Mouse (Mus musculus) heart, adult 8-10 months (tissue): ENCODE measurements around the gene Gm21904. TPM values are rescaled to one million over a fixed set of nuclear protein-coding genes. Genes with fewer than 3 reads are reported as not detected.
"Not testable (repeated sequence)": the region's sequence is repeated elsewhere in the genome, so short reads cannot be mapped to it uniquely, and the experiment has no call there.

Experiments
- DNase-seq: peaks from one replicate; pipeline ENCODE4 v3.0.0; 2022; ENCODE audit warnings: low spot score
- total RNA-seq, 4 experiments: library from RNA; stranded (reverse); gene quantifications; 2 replicates each; pipeline ENCODE4 v1.2.4; 2022

The Gm21904 gene
- total RNA-seq = not detected

DNA sequence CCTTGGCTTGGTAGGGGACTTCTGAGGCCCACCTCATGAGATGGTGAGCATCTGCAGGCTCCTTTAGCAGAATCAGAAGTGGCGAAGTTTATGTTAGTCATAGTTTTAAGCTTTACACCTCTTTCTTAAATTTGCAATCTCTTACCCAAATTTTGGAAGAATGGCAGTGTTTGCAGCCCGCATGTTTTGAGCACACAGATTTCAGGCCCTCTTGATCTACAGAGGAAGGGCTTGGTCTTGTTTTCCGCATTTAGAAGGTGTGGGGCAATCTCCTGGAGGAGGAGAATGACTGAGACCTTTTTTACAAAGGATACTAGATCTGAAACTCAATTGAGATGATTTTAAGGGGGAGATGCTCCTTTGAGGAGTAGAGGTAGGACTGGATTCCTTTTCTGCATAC is at the start of gene Gm21904:
Gene Gm21904 (minus strand): TSS at position 101 of the 400 bp plus-strand sequence.
- not testable (repeated sequence) for DNase-seq

- not testable (repeated sequence) for DNase-seq
These were observed 28.4 kb upstream of the Gm21904 start, which contains the start of the genes Gm20772 and Gm20831 for GRCm38 (mm10) chrY:17874441-17874840. Gm20772 (plus strand) TSS chrY:17874741. Gm20831 (plus strand) TSS chrY:17874741.

Other genes with a start within 250 kb of the Gm21904 start
- gene Gm20772, start 28.5 kb upstream of the Gm21904 start, total RNA-seq = not detected
- not detected for gene Gm20831, start 28.5 kb upstream of the Gm21904 start, total RNA-seq
- not detected for gene Srsy, start 91.1 kb upstream of the Gm21904 start, total RNA-seq
- gene Gm21764, start 215.5 kb upstream of the Gm21904 start, total RNA-seq = not detected
- not detected for gene Ssty1, start 242.8 kb upstream of the Gm21904 start, total RNA-seq